Mouse (Mus musculus) CH12.LX (cell line): ENCODE data around the gene Adamts6. TPM values are rescaled to one million over a fixed set of nuclear protein-coding genes. Genes with fewer than 3 reads are reported as not detected.

Experiments
- DNase-seq: peaks from one replicate; pipeline ENCODE4 v3.0.0-alpha.2; 2013; ENCODE audit errors: extremely low read depth
- H3K27ac ChIP-seq: 2 replicates; pipeline ENCODE4 v1.5.1; 2012; ENCODE audit warnings: low read depth, mild to moderate bottlenecking, control low read depth, moderate library complexity; ENCODE audit not compliant: insufficient read depth
- H3K27me3 ChIP-seq: replicated peaks from 2 replicates; pipeline ENCODE3; 2012; ENCODE audit warnings: inconsistent platforms
- H3K36me3 ChIP-seq, 2 experiments: replicated peaks in 1 of 2; 2 replicates each; pipeline versions ENCODE3 to v1.6.1; 2012; ENCODE audit warnings: inconsistent platforms in 1 of 2, low read length in 1 of 2, mild to moderate bottlenecking in 1 of 2, mixed read lengths in 1 of 2, moderate library complexity in 1 of 2; ENCODE audit not compliant: control insufficient read depth in 1 of 2, insufficient read depth in 1 of 2
- H3K4me1 ChIP-seq, 2 experiments: 2 replicates each; pipeline ENCODE4 v1.6.1; 2012; ENCODE audit warnings: inconsistent platforms in 1 of 2, moderate library complexity in 1 of 2; ENCODE audit not compliant: insufficient read depth in 2 of 2, control insufficient read depth in 1 of 2
- H3K4me2 ChIP-seq: 2 replicates; pipeline ENCODE4 v1.6.1; 2012; ENCODE audit warnings: low read depth, mild to moderate bottlenecking, control low read depth; ENCODE audit not compliant: poor library complexity, insufficient read depth, severe bottlenecking
- H3K4me3 ChIP-seq, 3 experiments: fragments of 150-350 bp in 1 of 3; sonication (generic) in 1 of 3; replicated peaks in 1 of 3; 2 replicates each; pipeline versions ENCODE3 to v1.5.1; 2011 to 2012; ENCODE audit warnings: low read depth in 2 of 3, low read length in 2 of 3, mild to moderate bottlenecking in 2 of 3, moderate library complexity in 2 of 3, control low read depth in 1 of 3, improper control_type of control experiment in 1 of 3, inconsistent platforms in 1 of 3, mixed read lengths in 1 of 3; ENCODE audit not compliant: poor library complexity in 1 of 3
- H3K79me2 ChIP-seq: replicated peaks from 2 replicates; pipeline ENCODE4 v1.6.1; 2012; ENCODE audit warnings: mild to moderate bottlenecking, moderate library complexity; ENCODE audit not compliant: control insufficient read depth, poor library complexity, insufficient read depth, severe bottlenecking; ENCODE audit errors: extremely low read depth
- H3K9ac ChIP-seq: 2 replicates; pipeline ENCODE4 v1.6.1; 2012; ENCODE audit warnings: low read depth, mild to moderate bottlenecking, control low read depth, moderate library complexity; ENCODE audit not compliant: insufficient read depth
- H3K9me3 ChIP-seq: replicated peaks from 2 replicates; pipeline ENCODE3; 2012; ENCODE audit warnings: low read length, inconsistent platforms, mixed read lengths
- BHLHE40 ChIP-seq: IDR thresholded peaks from 2 replicates; pipeline ENCODE4 v1.6.1; 2011; ENCODE audit warnings: mild to moderate bottlenecking, low read depth, low read length, improper control_type of control experiment
- CHD1 ChIP-seq: IDR thresholded peaks from 2 replicates; pipeline ENCODE4 v1.6.1; 2012; ENCODE audit warnings: low read depth, low read length, improper control_type of control experiment, inconsistent platforms
- CTCF ChIP-seq, 2 experiments: IDR thresholded peaks in 1 of 2; conservative IDR thresholded peaks in 1 of 2; 2 replicates each; pipeline ENCODE4 v1.5.1; 2011 to 2012; ENCODE audit warnings: low read depth in 2 of 2, low read length in 2 of 2, improper control_type of control experiment in 1 of 2, inconsistent platforms in 1 of 2, mild to moderate bottlenecking in 1 of 2, moderate library complexity in 1 of 2
- ELF1 ChIP-seq: IDR thresholded peaks from 2 replicates; pipeline ENCODE4 v1.6.1; 2014; ENCODE audit warnings: low read depth, mild to moderate bottlenecking, inconsistent platforms, low read length, improper control_type of control experiment
- GABPA ChIP-seq: IDR thresholded peaks from 2 replicates; pipeline ENCODE4 v1.6.1; 2012; ENCODE audit warnings: low read depth, low read length, improper control_type of control experiment, inconsistent platforms; ENCODE audit not compliant: insufficient replicate concordance
- HCFC1 ChIP-seq: IDR thresholded peaks from 2 replicates; pipeline ENCODE4 v1.6.1; 2012; ENCODE audit warnings: low read depth, mild to moderate bottlenecking, inconsistent platforms, low read length, improper control_type of control experiment
- IRF4 ChIP-seq: IDR thresholded peaks from 2 replicates; pipeline ENCODE4 v1.6.1; 2014; ENCODE audit warnings: low read depth, mild to moderate bottlenecking, inconsistent platforms, low read length, improper control_type of control experiment
- JUN ChIP-seq: IDR thresholded peaks from 2 replicates; pipeline ENCODE4 v1.6.1; 2011; ENCODE audit warnings: low read depth, mild to moderate bottlenecking, low read length, improper control_type of control experiment, moderate library complexity; ENCODE audit not compliant: insufficient read depth
- MAFK ChIP-seq: IDR thresholded peaks from 2 replicates; pipeline ENCODE4 v1.6.1; 2011; ENCODE audit warnings: low read length, improper control_type of control experiment; ENCODE audit not compliant: insufficient replicate concordance
- MEF2A ChIP-seq: IDR thresholded peaks from 2 replicates; pipeline ENCODE4 v1.6.1; 2014; ENCODE audit warnings: low read depth, mild to moderate bottlenecking, inconsistent platforms, low read length, improper control_type of control experiment, borderline replicate concordance
- MYC ChIP-seq: IDR thresholded peaks from 2 replicates; pipeline ENCODE4 v1.6.1; 2011; ENCODE audit warnings: low read depth, mild to moderate bottlenecking, improper control_type of control experiment, low read length
- NELFE ChIP-seq: IDR thresholded peaks from 2 replicates; pipeline ENCODE4 v1.6.1; 2011; ENCODE audit warnings: low read depth, low read length, improper control_type of control experiment
- PAX5 ChIP-seq: IDR thresholded peaks from 2 replicates; pipeline ENCODE4 v1.6.1; 2012; ENCODE audit warnings: low read length, inconsistent platforms, mixed read lengths
- POLR2A ChIP-seq: IDR thresholded peaks from 2 replicates; pipeline ENCODE4 v1.6.1; 2011; ENCODE audit warnings: low read depth, mild to moderate bottlenecking, improper control_type of control experiment, low read length
- RAD21 ChIP-seq: IDR thresholded peaks from 2 replicates; pipeline ENCODE4 v1.6.1; 2011; ENCODE audit warnings: low read depth, mild to moderate bottlenecking, low read length, improper control_type of control experiment, moderate library complexity
- SIN3A ChIP-seq: IDR thresholded peaks from 2 replicates; pipeline ENCODE4 v1.6.1; 2012; ENCODE audit warnings: low read length, improper control_type of control experiment, inconsistent platforms
- TCF12 ChIP-seq: IDR thresholded peaks from 2 replicates; pipeline ENCODE4 v1.6.1; 2014; ENCODE audit warnings: low read depth, mild to moderate bottlenecking, inconsistent platforms, low read length, improper control_type of control experiment
- UBTF ChIP-seq: IDR thresholded peaks from 2 replicates; pipeline ENCODE4 v1.6.1; 2012; ENCODE audit warnings: low read depth, mild to moderate bottlenecking, inconsistent platforms, low read length, improper control_type of control experiment, moderate library complexity
- USF1 ChIP-seq: IDR thresholded peaks from 2 replicates; pipeline ENCODE4 v1.6.1; 2014; ENCODE audit warnings: low read depth, mild to moderate bottlenecking, inconsistent platforms, low read length, improper control_type of control experiment
- USF2 ChIP-seq: conservative IDR thresholded peaks from 2 replicates; pipeline ENCODE4 v1.6.1; 2011; ENCODE audit warnings: low read depth, low read length, improper control_type of control experiment
- ZKSCAN1 ChIP-seq: IDR thresholded peaks from 2 replicates; pipeline ENCODE4 v1.6.1; 2012; ENCODE audit warnings: low read depth, inconsistent platforms, low read length, improper control_type of control experiment, borderline replicate concordance
- ZMIZ1 ChIP-seq: IDR thresholded peaks from 2 replicates; pipeline ENCODE4 v1.6.1; 2012; ENCODE audit warnings: low read depth, mild to moderate bottlenecking, inconsistent platforms, low read length, improper control_type of control experiment
- dilution Hi-C: fragments of 300-500 bp; cut with MboI; formaldehyde crosslinking; loops from 2 replicates; pipeline ENCODE4 v1.14.3; 2020; ENCODE audit warnings: low sequenced_read_pairs; ENCODE audit not compliant: extremely low pct_unique_long_range_greater_than_20kb, extremely low pct_ligation_motif_present
- in situ Hi-C: fragments of 300-500 bp; cut with MboI; formaldehyde crosslinking; loops from 3 replicates; pipeline ENCODE4 v1.14.3; 2019; ENCODE audit warnings: low sequenced_read_pairs, low pct_ligation_motif_present, low pct_unique_long_range_greater_than_20kb, mixed read lengths
- polyA plus RNA-seq: library from polyadenylated mRNA; unstranded; fragments of >175 nt; gene quantifications from 2 replicates; pipeline ENCODE4 v1.2.1, GENCODE M21; 2012; ENCODE audit warnings: low read depth; ENCODE audit not compliant: insufficient read length
- total RNA-seq, 2 experiments: library from RNA; depleted of rRNA; stranded (reverse); fragments of 300-350 nt in 1 of 2; fragments of >200 nt in 1 of 2; gene quantifications; 2 replicates each; pipeline ENCODE4 v1.2.3; 2012 to 2014

Adamts6 gene
- total and polyA plus RNA-seq, 3 experiments, result 0.34 to 1.1 (median 0.72) TPM

DNA sequence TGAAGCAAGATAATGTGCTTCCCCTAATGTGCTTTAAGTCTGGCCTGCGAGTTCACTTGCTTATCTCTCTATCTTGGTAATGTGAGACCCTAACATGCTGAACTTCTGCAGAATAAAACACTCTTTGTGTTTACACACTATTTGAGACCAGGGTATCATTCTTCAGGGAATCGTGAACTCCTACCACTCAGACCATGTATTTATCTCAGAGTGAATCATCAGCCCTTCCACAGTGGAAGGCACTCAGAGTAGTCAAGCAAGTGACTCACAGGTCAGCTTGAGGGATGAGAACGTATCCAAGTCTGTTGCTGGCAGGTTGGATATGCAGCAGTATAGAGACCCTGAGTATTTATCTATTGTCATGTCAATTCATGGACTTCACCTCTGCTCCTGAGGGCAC is 232.8 kb downstream of the Adamts6 start:
- peaks cover 5% of the 10 kb centered on the region for H3K9me3 ChIP-seq
- H3K4me1 ChIP-seq, result peaks cover 2 to 5% of the 10 kb centered on the region in 2 experiments; a peak in 1 of 4 replicates
- no peaks in the 10 kb centered on the region for H3K36me3 ChIP-seq
- TF ChIP-seq MAFK (no peak), MYC (no peak), NELFE (no peak), JUN (no peak), TCF12 (no peak), UBTF (no peak), MEF2A (no peak), ELF1 (no peak), CTCF (conservative IDR thresholded peaks at IDR 0.05 in 1 of 2, IDR thresholded peaks at IDR 0.05 in 1 of 2; ENCODE audit: low read depth in 2 of 2, low read length in 2 of 2) (no peak), ZKSCAN1 (no peak), POLR2A (no peak), IRF4 (no peak), BHLHE40 (no peak), USF2 (no peak), RAD21 (no peak)
- no peak for DNase-seq
- no peak overlapping the region for H3K4me2 ChIP-seq
- in situ Hi-C loops, result no loop called here
- no peak overlapping the region for H3K27ac ChIP-seq
- no peak overlapping the region for H3K4me3 ChIP-seq
- H3K9ac ChIP-seq, result no peak overlapping the region
- H3K27me3 ChIP-seq, result no peaks in the 10 kb centered on the region
- H3K79me2 ChIP-seq, result no peaks in the 10 kb centered on the region
- dilution Hi-C loops, result no loop called here

DNA sequence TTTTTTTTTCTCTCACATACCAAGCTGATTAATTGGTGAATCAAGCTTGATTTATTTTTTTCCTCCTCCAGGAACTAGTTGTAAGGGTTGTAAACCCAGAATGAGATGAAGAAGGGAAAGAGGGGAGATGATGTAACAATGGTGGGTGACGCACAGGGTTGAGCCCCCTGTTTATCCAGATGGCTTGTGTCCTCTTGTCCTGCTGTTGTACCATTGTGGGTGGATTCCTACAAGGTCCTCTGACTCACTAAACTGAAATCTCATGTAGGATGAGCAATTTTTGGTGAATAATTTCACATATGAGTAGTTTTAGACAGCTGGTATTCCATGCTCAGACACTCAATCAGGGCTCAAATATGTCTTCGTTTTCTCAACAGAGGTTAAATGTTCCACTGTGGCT is 233.9 kb downstream of the Adamts6 start:
- dilution Hi-C loops (no loop called here), in situ Hi-C loops (no loop called here)
- DNase-seq, result no peak
- Histone ChIP-seq H3K27me3 (no peaks in the 10 kb centered on the region), H3K4me2 (no peak overlapping the region), H3K79me2 (no peaks in the 10 kb centered on the region), H3K27ac (no peak overlapping the region), H3K9ac (no peak overlapping the region), H3K4me1 (0 out of 4 replicates have a peak, but pooled peaks cover 0 to 5% of the 10 kb centered on the region in 2 experiments), H3K4me3 (no peak overlapping the region), H3K36me3 (no peaks in the 10 kb centered on the region), H3K9me3 (peaks cover 5% of the 10 kb centered on the region)
- TF ChIP-seq UBTF (no peak), CHD1 (no peak), ELF1 (no peak), SIN3A (no peak), BHLHE40 (no peak), PAX5 (no peak), GABPA (no peak), HCFC1 (no peak), ZMIZ1 (no peak), USF1 (no peak), MYC (no peak)
